Mouse (Mus musculus) spleen, adult 2 months (tissue): Measurements from ENCODE around the gene Cdc14b. TPM values are rescaled to one million over a fixed set of nuclear protein-coding genes. Genes with fewer than 3 reads are reported as not detected.

Experiments used
- DNase-seq, 2 experiments: peaks; one replicate each; pipeline versions ENCODE4 v3.0.0 to v3.0.0-alpha.2; 2012 to 2021; ENCODE audit warnings: low spot score in 2 of 2, low read depth in 1 of 2
- H3K27ac ChIP-seq: fragments of 200-500 bp; 2 replicates; pipeline ENCODE4 v1.5.1; 2012; ENCODE audit warnings: low read length, inconsistent platforms; ENCODE audit not compliant: insufficient read depth
- H3K27me3 ChIP-seq: fragments of 200-500 bp; 2 replicates; pipeline ENCODE4 v1.6.1; 2012; ENCODE audit warnings: mild to moderate bottlenecking, moderate library complexity, low read length, inconsistent platforms; ENCODE audit not compliant: control insufficient read depth, insufficient read depth
- H3K36me3 ChIP-seq: fragments of 200-500 bp; 2 replicates; pipeline ENCODE4 v1.6.1; 2012; ENCODE audit warnings: mild to moderate bottlenecking, low read length, inconsistent platforms; ENCODE audit not compliant: control insufficient read depth, insufficient read depth
- H3K4me1 ChIP-seq: fragments of 200-500 bp; 2 replicates; pipeline ENCODE4 v1.6.1; 2011; ENCODE audit warnings: inconsistent platforms; ENCODE audit not compliant: control insufficient read depth, insufficient read depth, insufficient read length
- H3K4me3 ChIP-seq: fragments of 200-500 bp; 2 replicates; pipeline ENCODE4 v1.5.1; 2011; ENCODE audit warnings: mild to moderate bottlenecking, inconsistent platforms; ENCODE audit not compliant: insufficient read depth, insufficient read length; ENCODE audit errors: extremely low read depth
- CTCF ChIP-seq: fragments of 200-500 bp; IDR thresholded peaks from 2 replicates; pipeline ENCODE4 v1.5.1; 2011; ENCODE audit warnings: mild to moderate bottlenecking, inconsistent platforms; ENCODE audit not compliant: insufficient read depth, insufficient read length, insufficient replicate concordance; ENCODE audit errors: extremely low read depth
- POLR2A ChIP-seq: fragments of 200-500 bp; IDR thresholded peaks from 2 replicates; pipeline ENCODE4 v1.6.1; 2011; ENCODE audit warnings: low read depth, low read length, inconsistent platforms
- WGBS: fragments of 180-500 bp; shearing (Covaris S2); methylation state at CpG from one replicate; pipeline ENCODE4 v1.1.7; 2018; 5-methylcytosine and 5-hydroxymethylcytosine counted together
- polyA plus RNA-seq: library from polyadenylated mRNA; depleted of rRNA; stranded (reverse); fragments of >200 nt; gene quantifications from 2 replicates; pipeline ENCODE4 v1.2.3, GENCODE M21; 2012

The Cdc14b gene
- polyA plus RNA-seq, 1 experiment, result 1.5 TPM

- Histone ChIP-seq H3K4me3 (no peak overlapping the region), H3K4me1 (no peaks in the 10 kb centered on the region), H3K36me3 (no peaks in the 10 kb centered on the region), H3K27me3 (no peaks in the 10 kb centered on the region), H3K27ac (no peak overlapping the region)
- WGBS, result 31% methylated on average over 6 of the region's 6 CpGs
- no peak for DNase-seq
- no peak for TF ChIP-seq CTCF
Measured at GRCm38 (mm10) chr13:64197899-64198298, 77.2 kb downstream of the Cdc14b start.

GRCm38 (mm10) chr13:64187065-64187464 lies 88.0 kb downstream of the Cdc14b start:
- H3K4me3 ChIP-seq, result no peak overlapping the region

GRCm38 (mm10) chr13:64186516-64186915 lies 88.6 kb downstream of the Cdc14b start:
- DNase-seq, result no peak
- H3K27me3 ChIP-seq, result no peaks in the 10 kb centered on the region
- 0 out of 2 replicates have a peak, but pooled peaks cover 1% of the 10 kb centered on the region for H3K36me3 ChIP-seq
- H3K27ac ChIP-seq, result no peak overlapping the region
- no peak overlapping the region for H3K4me3 ChIP-seq
- WGBS, result 88% methylated on average over 4 of the region's 4 CpGs
- TF ChIP-seq CTCF (no peak), POLR2A (no peak)
- H3K4me1 ChIP-seq, result 0 out of 2 replicates have a peak, but pooled peaks cover 2% of the 10 kb centered on the region

More at GRCm38 (mm10) chr13:64187065-64187464, 88.0 kb downstream of the Cdc14b start:
- Histone ChIP-seq H3K27me3 (no peaks in the 10 kb centered on the region), H3K4me1 (0 out of 2 replicates have a peak, but pooled peaks cover 2% of the 10 kb centered on the region), H3K27ac (no peak overlapping the region), H3K36me3 (0 out of 2 replicates have a peak, but pooled peaks cover 1% of the 10 kb centered on the region)
- no peak for DNase-seq
- TF ChIP-seq POLR2A, result no peak
- TF ChIP-seq CTCF, result no peak

GRCm38 (mm10) chr13:64185586-64185985 lies 89.5 kb downstream of the Cdc14b start:
- Histone ChIP-seq H3K36me3 (0 out of 2 replicates have a peak, but pooled peaks cover 1% of the 10 kb centered on the region), H3K27me3 (no peaks in the 10 kb centered on the region), H3K27ac (no peak overlapping the region), H3K4me1 (0 out of 2 replicates have a peak, but pooled peaks cover 2% of the 10 kb centered on the region), H3K4me3 (no peak overlapping the region)
- WGBS, result 53% methylated on average over 9 of the region's 9 CpGs
- TF ChIP-seq CTCF (no peak), POLR2A (no peak)
- no peak for DNase-seq

- WGBS, result 80% methylated on average over 7 of the region's 7 CpGs
- 0 out of 2 replicates have a peak, but pooled peaks cover 2% of the 10 kb centered on the region for H3K4me1 ChIP-seq
- no peak for DNase-seq
- H3K27ac ChIP-seq, result no peak overlapping the region
- no peaks in the 10 kb centered on the region for H3K27me3 ChIP-seq
- H3K36me3 ChIP-seq, result 0 out of 2 replicates have a peak, but pooled peaks cover 1% of the 10 kb centered on the region
- no peak overlapping the region for H3K4me3 ChIP-seq
- TF ChIP-seq CTCF (no peak), POLR2A (no peak)
Measured at GRCm38 (mm10) chr13:64185176-64185575, 89.9 kb downstream of the Cdc14b start.

GRCm38 (mm10) chr13:64184361-64184760 lies 90.7 kb downstream of the Cdc14b start:
- no peak overlapping the region for H3K27ac ChIP-seq
- 0 out of 2 replicates have a peak, but pooled peaks cover 2% of the 10 kb centered on the region for H3K4me1 ChIP-seq
- H3K36me3 ChIP-seq, result 0 out of 2 replicates have a peak, but pooled peaks cover 1% of the 10 kb centered on the region
- no peaks in the 10 kb centered on the region for H3K27me3 ChIP-seq
- no peak for DNase-seq
- TF ChIP-seq CTCF (no peak), POLR2A (no peak)
- H3K4me3 ChIP-seq, result no peak overlapping the region
- WGBS, result 92% methylated on average over 10 of the region's 10 CpGs

- WGBS, result 84% methylated on average over 4 of the region's 4 CpGs
- no peak overlapping the region for H3K27ac ChIP-seq
- no peak overlapping the region for H3K4me3 ChIP-seq
- 0 out of 2 replicates have a peak, but pooled peaks cover 2% of the 10 kb centered on the region for H3K4me1 ChIP-seq
- 0 out of 2 replicates have a peak, but pooled peaks cover 1% of the 10 kb centered on the region for H3K36me3 ChIP-seq
- no peak for DNase-seq
- H3K27me3 ChIP-seq, result no peaks in the 10 kb centered on the region
- TF ChIP-seq POLR2A (no peak), CTCF (no peak)
Measured at GRCm38 (mm10) chr13:64183583-64183982, 91.5 kb downstream of the Cdc14b start.
